Mouse (Mus musculus) retina, embryonic 14.5 days (tissue): ENCODE measurements around the gene Ppp1r3c.
"Not testable (repeated sequence)": the region's sequence is repeated elsewhere in the genome, so short reads cannot be mapped to it uniquely, and the experiment has no call there.

Experiments used
- DNase-seq: peaks from one replicate; pipeline ENCODE4 v3.0.0-alpha.2; 2015; ENCODE audit warnings: low spot score

Gene Ppp1r3c

DNA sequence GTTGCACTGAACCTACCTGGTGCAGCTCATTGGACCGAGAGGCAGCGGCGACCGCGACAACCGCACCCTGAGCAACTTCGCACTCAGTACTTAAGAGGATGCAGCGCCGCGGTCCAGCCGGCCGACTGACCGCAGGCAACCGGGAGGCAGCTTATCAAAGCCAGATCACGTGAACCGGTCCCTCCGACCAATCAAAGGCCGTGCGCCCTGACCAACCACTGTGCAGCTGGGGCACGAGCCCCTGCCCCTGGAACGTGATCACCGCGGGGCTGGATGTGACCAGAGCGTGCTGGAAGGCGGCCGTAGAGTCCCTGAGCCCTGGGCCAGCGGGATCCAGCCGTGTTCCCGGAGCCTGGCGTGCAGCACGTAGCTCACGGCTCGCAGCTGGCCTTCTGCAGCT is at the start of gene Ppp1r3c:
TSS of gene Ppp1r3c (minus strand) at position 117 of the 400 bp plus-strand sequence.
- peak; percentile 96 for DNase-seq

DNA sequence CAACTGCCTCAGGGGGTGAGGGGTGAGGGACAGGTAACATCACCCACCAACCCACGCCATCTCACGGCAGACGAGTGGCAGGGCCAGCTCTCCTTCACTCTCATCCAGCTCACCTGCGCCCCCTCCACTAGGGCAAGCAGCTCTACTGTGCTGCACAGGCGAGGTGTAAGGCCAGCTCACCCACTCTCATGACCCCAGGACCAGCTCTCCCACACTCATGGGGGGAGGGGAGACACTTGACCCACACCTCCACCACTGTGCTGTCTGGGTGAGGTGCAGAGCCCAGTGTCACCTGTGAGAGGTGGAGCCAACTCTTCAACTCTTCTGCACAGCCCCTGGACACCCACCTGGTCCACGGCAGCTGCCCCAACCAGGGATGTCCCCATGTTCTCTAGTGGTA is 46.7 kb upstream of the Ppp1r3c start:
- no peak for DNase-seq

DNA sequence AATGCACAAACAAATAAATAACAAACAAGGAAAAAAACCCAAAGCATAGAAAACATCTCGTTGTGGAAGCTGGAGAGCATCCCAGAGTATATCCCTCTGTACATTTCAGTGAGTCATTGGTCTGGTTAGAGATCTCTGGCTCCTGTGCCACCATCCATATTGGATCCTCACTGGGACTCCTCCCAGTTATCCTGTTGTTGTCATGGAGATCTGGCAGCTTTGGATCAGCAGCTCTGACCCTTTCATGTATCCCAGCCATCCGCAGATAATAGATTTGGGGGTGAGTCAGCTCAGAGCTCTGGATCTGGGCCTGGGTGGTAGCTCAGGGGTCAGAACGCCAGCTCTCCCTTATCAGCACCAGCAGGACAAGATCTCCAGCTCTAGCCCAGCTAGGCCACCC is 46.1 kb upstream of the Ppp1r3c start:
- no peak for DNase-seq

DNA sequence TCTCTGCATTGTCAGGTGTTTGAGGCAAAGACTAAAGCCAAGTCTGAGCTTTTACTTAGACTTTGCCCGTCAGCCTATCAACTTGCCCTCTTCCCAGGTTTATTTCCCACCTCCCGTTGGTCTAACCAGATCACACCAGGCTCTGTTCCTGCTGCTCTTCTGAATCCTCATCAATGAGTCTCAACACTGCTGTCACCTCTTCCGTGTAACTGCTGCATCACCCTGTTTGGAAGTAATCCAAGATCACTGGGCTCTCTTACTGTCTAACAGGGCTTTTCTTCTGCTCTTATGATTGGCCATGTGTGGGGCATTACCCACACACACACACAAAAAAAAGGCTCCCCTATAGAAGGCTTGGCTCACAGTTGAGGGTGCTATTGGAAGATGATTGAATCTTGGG is 45.5 kb upstream of the Ppp1r3c start:
- no peak for DNase-seq

DNA sequence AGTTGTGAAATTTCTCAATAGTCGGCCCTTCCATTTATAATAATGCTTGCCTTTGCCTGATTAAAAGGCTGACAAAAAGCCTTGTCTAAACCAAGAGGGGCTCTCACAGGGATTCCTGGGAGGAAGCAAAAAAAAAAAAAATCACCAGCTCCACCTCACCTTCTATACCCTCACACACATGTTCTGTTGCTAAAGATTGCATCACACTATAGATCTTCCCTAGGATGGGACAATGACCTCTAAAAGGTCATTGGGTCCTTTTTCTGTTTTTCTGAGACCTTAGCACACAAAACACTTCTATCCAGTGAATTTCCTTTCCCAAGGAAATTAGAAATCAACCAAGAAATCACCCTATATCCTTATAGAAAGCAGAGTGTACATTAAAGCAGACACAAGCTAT is 43.9 kb upstream of the Ppp1r3c start:
- no peak for DNase-seq

DNA sequence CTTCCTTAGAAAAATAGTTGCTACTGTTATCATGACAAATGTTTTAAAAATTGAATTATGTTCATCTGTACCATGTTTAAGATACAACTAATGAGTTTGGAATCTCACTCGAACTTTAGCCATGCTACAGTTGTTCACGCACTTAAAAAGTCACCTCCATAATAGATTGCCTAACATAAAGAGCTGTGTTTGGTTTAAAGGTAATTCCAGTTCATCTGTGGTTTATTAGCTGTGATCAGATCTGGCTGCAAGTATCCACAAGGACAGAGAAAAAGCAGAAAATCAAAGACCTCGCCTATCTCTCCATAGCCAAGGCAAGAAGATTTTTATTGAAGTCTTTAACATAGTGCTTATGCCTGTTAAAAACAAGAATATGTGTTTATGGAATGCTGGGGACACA is 43.3 kb upstream of the Ppp1r3c start:
- no peak for DNase-seq

DNA sequence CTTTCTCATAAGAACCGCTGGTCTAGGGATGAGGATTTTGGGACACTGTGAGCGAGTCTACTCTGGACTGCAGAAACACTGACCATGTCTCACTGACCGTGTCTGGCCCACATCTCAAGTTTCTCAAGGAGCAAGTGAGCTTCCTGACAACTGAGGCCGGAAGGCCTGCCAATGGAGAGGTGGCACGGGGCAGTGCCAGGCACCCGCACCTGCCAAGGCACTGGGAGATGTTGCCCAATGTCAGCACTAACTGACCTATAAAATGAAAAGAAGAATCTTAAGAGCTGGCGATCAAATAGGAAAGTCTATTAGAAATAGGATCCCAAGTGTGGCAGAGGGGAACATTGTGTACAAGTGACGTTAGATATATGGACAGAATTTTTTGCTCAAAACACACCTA is 39.1 kb upstream of the Ppp1r3c start:
- no peak for DNase-seq

DNA sequence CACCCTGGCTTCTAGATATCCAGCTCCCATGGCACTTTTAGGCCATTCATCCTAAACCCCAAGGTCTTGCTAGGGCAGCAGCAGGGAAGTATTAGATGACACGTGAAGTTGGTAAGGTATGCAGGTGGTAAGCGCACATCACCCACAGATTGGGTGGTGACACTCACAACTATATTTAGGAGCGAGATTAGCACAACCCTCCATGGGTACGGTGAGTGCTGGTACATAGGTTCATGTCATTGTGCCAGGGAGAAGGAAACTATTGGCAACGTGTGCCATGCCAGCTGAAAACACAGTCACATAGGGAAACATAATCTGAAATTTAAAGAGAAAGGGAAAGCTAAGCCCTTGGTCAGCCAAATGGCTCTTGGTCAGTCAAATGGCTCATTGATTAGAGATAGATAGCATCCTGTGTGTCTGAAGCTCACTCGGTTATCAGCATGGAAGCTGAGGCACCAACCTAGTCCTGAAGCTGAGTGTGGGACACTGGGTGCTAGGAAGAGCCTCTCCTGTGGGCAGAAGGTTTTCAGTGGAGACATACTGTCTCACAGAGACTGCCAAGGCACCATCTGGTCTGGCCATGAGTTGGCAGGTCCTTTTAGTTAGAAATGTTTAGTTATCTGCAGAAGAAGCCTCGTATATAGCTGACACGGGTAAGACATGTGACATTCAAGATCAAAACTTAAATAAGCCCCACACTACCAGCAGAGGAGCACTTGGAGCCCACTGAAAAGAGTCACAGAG is 37.4 kb upstream of the Ppp1r3c start:
- DNase-seq = no peak

DNA sequence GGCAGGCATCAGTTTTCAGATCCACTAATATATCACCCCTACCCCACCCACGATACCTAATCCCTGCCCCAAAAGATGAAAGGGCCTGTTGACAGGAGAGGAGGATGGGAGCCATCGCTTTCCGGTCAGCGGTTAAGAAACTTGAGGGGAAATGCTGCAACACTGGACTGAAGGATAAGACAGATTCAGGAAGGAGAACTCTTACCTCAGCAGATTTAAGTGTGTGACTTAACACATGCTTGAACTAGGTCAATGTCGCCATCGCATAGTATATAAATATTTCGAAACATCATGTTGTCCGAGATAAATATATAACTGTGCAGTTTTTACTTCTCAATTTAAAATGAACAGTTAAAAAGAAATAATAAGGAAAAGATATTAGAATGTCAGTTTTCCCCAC is 31.6 kb upstream of the Ppp1r3c start:
- DNase-seq = no peak

DNA sequence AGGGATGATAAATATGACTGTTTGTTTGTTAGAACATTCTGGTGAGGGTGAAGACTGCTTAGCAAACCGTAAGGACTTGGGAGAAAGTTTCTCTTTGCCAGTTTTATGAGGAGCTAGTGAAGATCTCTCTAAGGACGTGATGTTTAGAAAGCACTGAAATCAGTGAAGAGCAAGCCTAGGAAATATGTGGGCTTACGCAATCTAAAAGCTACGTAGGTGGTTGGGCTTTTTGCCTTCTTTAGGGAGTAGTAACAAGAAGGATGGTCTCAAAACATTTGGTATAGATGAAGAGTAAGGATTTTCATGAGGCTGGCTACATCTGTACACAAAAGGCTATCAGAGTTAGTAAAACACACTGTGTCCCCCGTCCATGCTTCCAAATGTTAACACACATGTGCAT is 28.0 kb upstream of the Ppp1r3c start:
- DNase-seq = no peak

DNA sequence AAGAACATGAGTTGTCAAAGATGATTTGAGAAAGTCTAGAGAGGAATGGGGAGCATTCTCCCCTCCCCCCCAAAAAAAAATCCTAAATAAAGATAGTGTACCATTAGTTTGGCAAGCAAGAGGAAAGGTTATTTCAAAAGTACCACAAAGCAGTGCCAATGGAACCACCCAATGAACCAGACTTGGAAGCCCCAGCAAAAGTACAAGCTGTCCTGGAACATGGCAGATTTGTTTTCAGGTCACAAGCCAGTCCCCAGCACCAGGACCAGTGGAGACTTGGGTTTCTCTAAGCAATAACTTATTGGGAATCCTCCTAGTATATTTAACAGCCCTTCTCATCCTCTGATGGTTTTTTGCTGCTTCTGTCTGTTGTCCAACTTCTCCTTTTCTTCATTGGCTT is 12.5 kb upstream of the Ppp1r3c start:
- DNase-seq = no peak

DNA sequence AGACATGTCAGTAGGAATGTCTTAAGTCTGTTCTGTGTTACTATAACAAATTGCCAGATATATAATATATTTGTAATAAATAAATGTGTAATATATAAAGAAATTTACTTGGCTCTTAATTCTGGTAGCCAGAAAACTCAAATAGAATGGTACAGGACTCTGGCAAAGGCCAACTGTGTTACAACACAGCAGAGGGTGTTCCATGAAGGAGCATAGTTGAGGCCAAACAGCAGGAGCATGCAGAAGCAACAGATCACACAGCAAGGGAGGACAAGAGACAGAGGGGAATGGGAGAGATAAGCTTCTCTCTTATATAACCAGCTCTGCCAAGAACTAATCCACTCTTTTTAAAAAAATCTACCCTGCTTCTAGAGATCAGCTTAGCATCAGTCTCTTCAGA is 5.9 kb upstream of the Ppp1r3c start:
- peak; percentile 14 for DNase-seq

DNA sequence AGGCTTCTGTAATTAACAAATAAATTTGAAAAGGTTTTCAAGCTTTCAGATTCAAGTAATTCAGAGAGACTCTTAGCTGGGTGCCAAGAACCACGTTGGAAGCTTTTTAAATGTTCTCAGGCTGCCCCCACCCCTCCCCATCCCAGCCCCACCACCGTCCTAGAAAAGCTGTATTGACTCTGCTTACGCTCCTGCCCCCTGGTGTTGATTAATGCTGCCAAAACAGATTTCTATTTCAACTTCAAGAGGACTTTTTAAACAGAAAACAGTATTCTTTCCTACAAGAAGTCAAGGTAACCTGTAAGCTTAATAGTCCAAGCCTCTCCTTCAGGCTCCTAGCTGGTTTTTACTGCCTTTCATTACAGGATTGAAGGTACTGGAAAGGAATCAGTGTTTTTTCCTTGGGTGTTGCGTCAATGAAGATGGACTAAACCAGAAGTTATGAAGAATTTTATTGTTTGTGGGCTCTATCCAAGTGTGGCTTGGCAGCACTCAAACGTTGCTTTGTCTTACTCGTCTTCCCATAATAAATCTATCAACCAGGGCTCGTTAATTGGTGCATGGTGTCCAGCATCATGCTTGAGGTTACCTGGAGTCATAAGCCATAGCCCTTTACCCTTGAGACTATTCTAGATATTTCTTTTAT is 3.2 kb upstream of the Ppp1r3c start:
- DNase-seq = no peak

DNA sequence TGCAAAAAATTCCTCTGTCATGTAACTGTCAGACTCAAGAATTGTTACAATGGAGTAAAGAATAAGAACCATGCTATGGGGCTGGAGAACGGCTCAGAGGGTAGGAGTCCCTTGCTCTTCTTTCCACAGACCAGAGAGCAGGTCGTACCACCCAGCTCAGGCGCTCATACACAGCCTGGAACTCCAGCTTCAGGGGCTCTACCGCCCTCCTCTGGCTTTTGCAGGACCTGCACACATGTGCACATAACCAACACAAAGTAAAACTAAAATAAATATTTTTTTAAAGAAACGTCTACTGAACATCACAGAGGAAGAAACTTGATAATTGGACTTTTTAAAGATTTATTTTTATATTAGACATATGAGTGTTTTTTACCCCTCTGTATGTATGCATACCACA is 1.6 kb upstream of the Ppp1r3c start:
- DNase-seq = peak; percentile 13

DNA sequence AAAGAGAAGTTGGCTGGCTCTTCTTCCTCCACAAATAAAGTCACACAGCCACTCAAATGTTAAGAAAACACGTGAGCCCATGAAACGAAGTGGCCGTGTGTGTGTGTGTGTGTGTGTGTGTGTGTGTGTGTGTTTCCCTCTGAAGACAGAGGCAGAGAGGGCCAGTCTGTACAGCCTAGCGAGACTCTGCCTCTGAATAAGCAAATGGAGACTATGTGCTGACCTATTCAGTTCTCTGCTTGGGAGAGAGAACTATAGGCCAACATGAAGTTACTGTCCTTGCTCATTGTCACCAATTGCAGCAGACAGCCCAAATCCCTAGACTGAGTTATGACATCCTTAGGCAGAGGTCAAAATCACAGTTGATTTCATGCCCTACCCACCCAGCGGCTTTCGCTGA is 634 bp upstream of the Ppp1r3c start:
- DNase-seq = no peak

DNA sequence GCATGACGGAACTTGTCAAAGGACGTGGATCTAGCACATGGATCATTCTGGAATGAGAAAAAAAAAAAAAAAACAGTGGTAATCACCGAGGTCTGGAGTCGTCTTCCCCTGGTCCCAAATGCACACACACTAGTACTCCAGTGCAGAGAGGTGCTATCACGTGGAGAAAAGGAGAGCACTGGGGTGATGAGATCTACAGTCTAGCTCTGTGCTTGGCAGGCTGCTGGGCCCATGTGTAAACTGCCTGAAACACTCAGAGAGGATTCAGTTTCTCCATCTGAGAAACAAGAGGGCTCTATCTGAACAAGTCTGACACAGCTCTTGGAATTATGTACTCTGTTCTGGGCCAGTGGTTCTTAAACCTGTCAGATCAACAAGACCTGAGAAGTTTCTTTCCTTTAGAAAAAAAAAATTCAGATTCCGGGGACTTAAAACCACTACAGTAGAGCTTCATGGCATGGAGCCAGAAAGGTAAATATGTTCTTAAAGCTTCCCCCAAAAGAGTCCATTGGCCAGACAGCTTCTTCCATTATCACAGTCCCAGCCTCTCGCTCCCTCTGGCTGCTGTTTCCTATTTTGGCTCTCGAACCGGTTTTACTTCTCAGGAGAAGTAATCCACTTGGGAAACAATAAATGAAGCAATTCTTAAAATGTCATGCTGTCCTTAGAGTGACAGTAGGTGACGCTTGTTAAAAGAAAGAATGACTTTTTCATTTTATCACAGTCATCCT is 2.0 kb downstream of the Ppp1r3c start:
- no peak for DNase-seq

DNA sequence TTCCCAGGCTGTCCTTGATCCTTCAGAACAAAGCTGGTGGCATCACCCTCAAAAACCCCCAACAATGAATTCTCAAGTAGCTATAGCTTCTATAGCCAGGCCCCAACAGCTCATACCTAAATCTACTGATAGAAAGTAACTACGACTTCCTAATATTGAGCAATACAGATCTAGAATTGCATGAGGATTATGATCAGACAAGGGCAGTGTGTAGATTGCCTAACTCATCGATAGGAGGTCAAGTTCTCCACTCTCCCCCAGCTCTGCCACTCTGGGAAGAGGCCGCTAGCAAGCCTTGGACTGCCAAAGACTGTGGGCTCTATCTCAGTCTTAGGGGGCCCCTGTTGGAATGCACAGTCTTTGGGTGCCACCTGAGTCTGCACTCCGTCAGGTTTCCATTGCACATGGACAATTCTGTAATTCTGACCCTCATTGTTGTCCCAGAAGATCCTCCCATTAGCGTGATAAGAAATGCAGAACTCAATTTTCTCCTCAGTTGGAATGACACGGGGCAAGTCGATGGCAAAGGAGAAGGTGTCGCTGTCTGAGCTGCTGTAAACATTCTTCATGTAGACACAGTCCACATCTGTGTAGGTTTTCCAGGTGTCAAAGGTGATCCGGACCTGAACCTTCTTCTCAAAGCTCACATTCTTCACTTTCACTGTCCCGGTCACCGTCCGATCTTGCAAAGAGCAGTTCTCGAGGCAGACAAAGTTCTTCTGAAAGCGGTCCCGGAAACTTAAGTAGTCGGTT is 3.1 kb downstream of the Ppp1r3c start:
- no peak for DNase-seq

DNA sequence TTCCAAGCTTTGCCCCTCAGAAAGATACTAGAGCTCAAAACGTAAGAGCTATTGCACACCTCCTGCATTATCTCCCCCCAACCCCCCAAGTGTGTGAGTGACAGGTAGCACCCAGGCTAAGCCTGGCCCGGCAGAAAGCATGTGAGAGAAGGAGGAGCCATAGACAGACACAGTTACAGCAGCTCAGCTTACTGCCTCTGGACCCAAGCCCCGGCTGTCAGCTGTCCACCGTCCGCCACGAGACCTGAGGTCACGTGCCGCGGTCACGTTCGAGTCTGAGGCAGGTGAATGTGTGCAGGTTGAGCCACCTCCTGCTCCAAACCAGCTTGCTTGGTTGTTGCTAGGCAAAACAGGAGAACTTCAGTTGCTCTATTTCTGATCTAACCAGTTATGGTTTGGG is 5.1 kb downstream of the Ppp1r3c start:
- DNase-seq = no peak

DNA sequence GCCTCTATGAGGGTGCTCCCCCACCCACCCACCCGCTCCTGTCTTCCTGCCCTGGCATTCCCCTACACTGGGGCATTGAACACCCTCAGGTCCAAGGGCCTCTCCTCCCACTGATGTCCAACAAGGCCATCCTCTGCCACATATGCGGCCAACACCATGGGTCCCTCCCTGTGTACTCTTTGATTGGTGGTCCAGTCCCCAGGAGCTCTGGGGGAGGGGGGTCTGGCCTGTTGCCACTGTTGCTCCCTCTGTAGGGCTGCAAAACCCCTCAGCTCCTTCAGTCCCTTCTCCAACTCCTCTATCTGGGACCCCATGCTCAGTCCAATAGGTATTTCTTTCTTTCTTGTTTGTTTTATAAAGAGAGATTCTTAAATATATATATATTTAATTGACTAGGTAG is 6.0 kb downstream of the Ppp1r3c start:
- not testable (repeated sequence) for DNase-seq

DNA sequence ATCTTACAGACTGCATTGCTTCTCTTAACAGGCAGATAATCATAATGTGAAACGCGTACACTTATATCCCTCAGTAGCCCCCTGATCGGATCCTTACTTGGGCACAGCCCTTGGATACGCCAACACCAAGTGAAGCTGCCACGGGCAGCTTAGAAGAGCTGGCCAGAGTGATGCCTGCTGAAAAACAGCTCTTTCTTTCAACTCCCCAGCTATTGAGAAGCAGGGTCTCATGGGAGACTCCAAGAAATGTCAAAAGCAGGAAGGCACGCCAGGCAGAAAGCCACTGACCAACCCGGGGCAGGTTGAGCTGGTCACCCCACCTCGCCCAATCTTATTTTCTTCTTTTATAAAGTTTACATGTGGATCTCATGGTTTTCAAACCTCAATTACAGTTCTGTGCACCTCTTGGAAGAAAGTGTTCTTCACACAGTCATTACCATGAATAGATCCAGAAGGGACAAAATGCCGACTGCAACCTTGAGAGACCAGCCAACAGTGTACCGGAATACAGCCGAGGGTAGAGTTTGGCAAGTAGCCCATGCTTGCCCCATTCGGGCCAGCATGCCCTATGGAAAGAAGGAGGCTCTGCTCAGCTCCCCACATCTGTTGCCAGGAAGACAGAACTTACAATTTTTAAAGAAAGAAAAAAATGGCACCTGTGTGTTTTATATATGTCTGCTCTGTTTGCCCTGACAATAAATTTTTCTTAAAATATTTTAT is 7.6 kb downstream of the Ppp1r3c start:
- DNase-seq = no peak

DNA sequence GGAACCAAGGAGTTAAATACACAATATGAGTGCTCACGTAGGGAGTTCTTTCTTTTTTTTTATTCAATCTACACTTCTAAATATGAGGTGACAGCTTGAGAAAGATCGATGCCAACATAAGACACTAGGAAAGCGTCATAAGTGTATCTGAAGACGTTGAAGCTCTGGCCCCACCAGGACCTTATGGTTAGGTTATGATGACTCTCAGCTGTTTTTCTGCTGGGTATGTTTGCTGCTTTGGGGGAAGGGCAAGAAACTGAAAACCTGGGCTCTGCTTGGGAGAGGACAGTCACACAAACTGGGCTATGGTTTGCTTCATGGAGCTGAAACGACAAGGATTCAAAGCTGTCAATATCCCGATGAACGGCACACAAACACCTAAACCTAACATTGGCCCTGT is 11.5 kb downstream of the Ppp1r3c start:
- no peak for DNase-seq

DNA sequence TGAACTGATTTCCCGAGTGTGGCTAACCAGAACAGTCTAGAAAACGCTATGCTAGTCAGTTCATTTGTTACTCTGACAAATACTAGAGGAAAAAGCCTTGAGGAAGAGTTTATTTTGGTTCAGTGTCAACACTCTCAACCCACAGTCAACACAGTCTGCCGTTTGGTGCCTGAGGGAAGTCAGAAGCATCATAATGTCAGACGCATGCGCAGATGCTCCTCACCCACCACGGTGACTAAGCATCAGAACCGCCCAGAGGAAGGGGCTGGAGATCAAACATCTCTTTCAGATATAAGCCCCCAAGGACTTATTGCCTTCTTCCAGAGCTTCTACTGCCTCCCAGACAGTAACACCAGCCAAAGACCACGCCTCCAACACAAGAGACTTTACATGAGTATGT is 15.3 kb downstream of the Ppp1r3c start:
- no peak for DNase-seq
